Mouse (Mus musculus) CD4-positive helper T cell, adult 2 months (primary cell): Measurements from ENCODE around the gene Prpf18.

Experiments
- DNase-seq: peaks from one replicate; pipeline ENCODE4 v3.0.0-alpha.2; 2012; ENCODE audit warnings: low read depth, missing footprints, low spot score

The Prpf18 gene

GRCm38 (mm10) chr2:4575975-4576374 is 75.9 kb downstream of the Prpf18 start:
- DNase-seq = no peak

DNA sequence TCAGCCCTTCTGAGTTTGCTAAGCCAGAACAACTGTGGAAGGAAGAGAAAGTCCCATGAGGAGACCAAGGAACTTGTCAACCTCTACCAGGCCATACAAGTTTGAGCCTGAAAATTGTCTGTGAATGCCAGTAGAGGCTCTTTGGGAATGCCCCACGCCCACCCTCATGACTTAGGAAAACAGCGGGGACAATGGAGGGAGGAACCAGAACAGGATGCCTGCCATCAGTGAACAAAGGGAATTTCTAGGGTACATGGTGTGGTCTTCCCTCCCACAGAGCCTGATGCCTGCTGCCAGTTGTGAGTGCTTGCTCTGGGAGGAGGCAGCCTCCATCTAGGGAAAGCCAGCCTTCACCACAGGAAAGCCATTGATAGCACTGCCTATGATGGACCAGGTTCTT is 76.8 kb downstream of the Prpf18 start:
- DNase-seq = no peak

DNA sequence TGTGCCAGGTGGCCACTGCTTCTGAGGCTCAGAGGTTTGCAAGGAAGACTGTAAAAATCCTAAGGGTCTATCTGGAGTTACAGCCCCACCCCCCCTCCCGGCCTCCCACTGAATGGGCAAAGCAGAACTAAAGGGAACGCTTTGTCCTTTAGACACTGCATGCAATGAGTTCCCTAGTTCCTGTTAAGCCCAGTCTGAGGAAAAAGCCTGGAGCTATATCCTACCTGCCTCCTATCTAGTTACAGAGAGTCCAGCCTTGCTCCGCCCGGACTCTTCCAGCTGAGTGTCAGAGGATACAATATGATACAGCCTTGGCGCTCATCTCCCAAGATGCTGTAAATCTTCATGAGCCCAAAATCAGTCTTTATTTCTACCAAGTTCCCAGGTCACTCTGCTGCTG is 77.7 kb downstream of the Prpf18 start:
- DNase-seq = no peak

DNA sequence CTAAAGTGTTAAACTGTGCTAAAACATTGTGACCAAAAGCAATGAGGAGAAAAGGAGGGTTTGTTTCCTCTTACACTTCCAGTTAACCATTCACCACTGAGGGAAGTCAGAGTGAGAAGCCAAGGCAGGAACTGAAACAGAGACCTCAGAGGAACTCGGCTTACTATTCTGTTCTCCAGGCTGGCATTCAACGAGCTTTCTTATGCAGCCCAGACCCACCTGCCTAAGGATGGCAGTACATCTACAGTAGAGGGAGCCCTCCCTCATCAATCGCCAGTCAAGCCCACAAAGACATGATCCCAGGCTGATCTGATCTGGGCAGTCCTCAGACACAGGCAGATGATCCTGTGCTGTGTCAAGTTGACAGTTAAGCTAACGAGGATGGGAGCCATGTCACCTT is 78.5 kb downstream of the Prpf18 start:
- DNase-seq = no peak

DNA sequence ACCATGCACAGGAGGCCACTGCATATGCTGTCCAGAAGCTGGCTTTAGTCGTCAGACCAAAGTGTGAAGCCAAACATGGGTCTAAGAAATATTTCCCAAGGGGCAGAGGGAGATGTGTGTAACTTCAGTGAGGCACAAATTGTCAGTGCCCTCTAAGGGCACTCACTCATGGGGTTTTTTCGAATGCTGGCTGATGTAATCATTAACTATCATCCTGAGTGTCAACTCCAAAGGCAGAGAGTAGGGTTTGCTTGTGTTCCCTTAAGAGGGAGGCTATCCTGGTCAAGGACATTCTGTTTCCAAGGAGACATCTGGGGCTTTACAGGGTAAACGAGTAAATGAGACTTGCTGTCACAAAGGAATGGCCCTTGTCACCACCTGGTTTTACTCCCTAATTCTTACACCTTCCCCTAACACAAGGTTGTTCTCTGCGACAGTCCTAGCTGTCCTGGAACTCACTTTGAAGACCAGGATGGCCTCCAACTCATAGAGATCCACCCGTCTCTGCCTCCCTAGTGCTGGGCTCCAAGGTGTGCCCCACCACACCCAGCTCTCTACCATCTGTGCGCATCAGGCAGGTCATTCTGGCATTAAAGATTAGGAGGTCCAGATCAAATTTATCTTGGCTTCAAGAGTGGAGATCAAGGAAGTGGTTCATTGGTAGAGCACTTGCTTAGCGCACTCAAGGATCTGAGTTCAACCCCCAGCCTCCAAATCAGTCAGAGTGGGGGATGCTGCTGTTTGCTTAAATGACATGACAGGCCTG is 79.2 kb downstream of the Prpf18 start:
- DNase-seq = no peak
